Mouse (Mus musculus) left cerebral cortex, postnatal 10 days (tissue): ENCODE data around the gene Dhfr. TPM values are rescaled to one million over a fixed set of nuclear protein-coding genes. Genes with fewer than 3 reads are reported as not detected.
A peak's percentile ranks its signal among the peaks of the same experiment; 100 is the strongest.

Source experiments
- DNase-seq, 2 experiments: peaks; one replicate each; pipeline ENCODE4 v3.0.0; 2021 to 2022; ENCODE audit warnings: low spot score in 2 of 2, mixed read lengths in 1 of 2; ENCODE audit errors: extremely low spot score in 1 of 2
- intact Hi-C: fragments of 180-260 bp; cut with DNase I; formaldehyde crosslinking; loops from one replicate; pipeline ENCODE4 v1.15.1; 2025
- total RNA-seq, 2 experiments: library from RNA; stranded (reverse); gene quantifications; 2 replicates each; pipeline ENCODE4 v1.2.3; 2021

Gene Dhfr
- 1 to 10 TPM; 1.2 to 1.5 TPM for total RNA-seq

GRCm38 (mm10) chr13:92354456-92355271 is at the start of gene Dhfr, which contains the start of gene Msh3:
Dhfr (plus strand) TSS chr13:92354726.
Msh3 (minus strand) TSS chr13:92355003.
- peak; percentile 94 to 99 for DNase-seq
- intact Hi-C loops, result loop anchor here (5.0 kb wide), 2 partner anchors 128 to 447 kb away; partner anchors contain the start of gene Fam151b

GRCm38 (mm10) chr13:92305680-92306079 is 48.8 kb upstream of the Dhfr start, which contains the start of gene Gm20379:
Gm20379 (plus strand) TSS chr13:92305980.
- DNase-seq, result no peak
- intact Hi-C loops, result no loop called here

GRCm38 (mm10) chr13:92314613-92315012 is 39.9 kb upstream of the Dhfr start:
- DNase-seq, result no peak
- intact Hi-C loops, result no loop called here

GRCm38 (mm10) chr13:92320770-92321169 is 33.8 kb upstream of the Dhfr start:
- DNase-seq, result no peak
- intact Hi-C loops, result no loop called here

GRCm38 (mm10) chr13:92326030-92326429 is 28.5 kb upstream of the Dhfr start:
- intact Hi-C loops, result no loop called here
- DNase-seq, result no peak

GRCm38 (mm10) chr13:92328000-92328399 is 26.5 kb upstream of the Dhfr start:
- intact Hi-C loops, result no loop called here
- DNase-seq, result no peak

- intact Hi-C loops, result loop anchor here (5.0 kb wide), 1 partner anchor 198 kb away; the partner anchor contains the start of gene Rasgrf2
- DNase-seq, result no peak
Observed at GRCm38 (mm10) chr13:92330621-92331020, 23.9 kb upstream of the Dhfr start.

GRCm38 (mm10) chr13:92332103-92332879 is 22.2 kb upstream of the Dhfr start:
- no peak for DNase-seq
- intact Hi-C loops, result loop anchor here (5.0 kb wide), 1 partner anchor 200 kb away; the partner anchor contains the start of gene Rasgrf2

- intact Hi-C loops, result loop anchor here (5.0 kb wide), 2 partner anchors 430 to 530 kb away; partner anchors contain the start of gene Zcchc9
- DNase-seq, result no peak
Observed at GRCm38 (mm10) chr13:92336857-92337256, 17.7 kb upstream of the Dhfr start.

- DNase-seq, result no peak
- intact Hi-C loops, result loop anchor here (5.0 kb wide), 2 partner anchors 431 to 531 kb away; partner anchors contain the start of gene Zcchc9
Observed at GRCm38 (mm10) chr13:92337773-92338462, 16.6 kb upstream of the Dhfr start.

GRCm38 (mm10) chr13:92339787-92340186 is 14.7 kb upstream of the Dhfr start:
- DNase-seq, result no peak
- intact Hi-C loops, result loop anchor here (5.0 kb wide), 2 partner anchors 432 to 532 kb away; partner anchors contain the start of gene Zcchc9

GRCm38 (mm10) chr13:92344033-92344432 is 10.5 kb upstream of the Dhfr start:
- intact Hi-C loops, result no loop called here
- no peak for DNase-seq

- no peak for DNase-seq
- intact Hi-C loops, result no loop called here
Observed at GRCm38 (mm10) chr13:92346338-92346737, 8.2 kb upstream of the Dhfr start.

GRCm38 (mm10) chr13:92351100-92351499 is 3.4 kb upstream of the Dhfr start:
- DNase-seq, result no peak
- intact Hi-C loops, result loop anchor here (5.0 kb wide), 1 partner anchor 444 kb away; no protein-coding TSS in a partner anchor

GRCm38 (mm10) chr13:92353956-92354355 is 570 bp upstream of the Dhfr start:
- DNase-seq, result no peak
- intact Hi-C loops, result loop anchor here (5.0 kb wide), 1 partner anchor 447 kb away; no protein-coding TSS in a partner anchor

GRCm38 (mm10) chr13:92355272-92355643 is 732 bp downstream of the Dhfr start:
- intact Hi-C loops, result loop anchor here (5.0 kb wide), 1 partner anchor 127 kb away; the partner anchor contains the start of gene Fam151b
- no peak for DNase-seq

- intact Hi-C loops, result loop anchor here (2.0 to 5.0 kb wide), 2 partner anchors 126 to 384 kb away; partner anchors contain the start of gene Fam151b
- no peak for DNase-seq
Observed at GRCm38 (mm10) chr13:92356376-92356775, 1.9 kb downstream of the Dhfr start.

GRCm38 (mm10) chr13:92357644-92358043 is 3.1 kb downstream of the Dhfr start:
- intact Hi-C loops, result loop anchor here (2.0 to 5.0 kb wide), 2 partner anchors 125 to 383 kb away; partner anchors contain the start of gene Fam151b
- no peak for DNase-seq
